Mouse (Mus musculus): ENCODE measurements around the gene Lrrc66.

DNA sequence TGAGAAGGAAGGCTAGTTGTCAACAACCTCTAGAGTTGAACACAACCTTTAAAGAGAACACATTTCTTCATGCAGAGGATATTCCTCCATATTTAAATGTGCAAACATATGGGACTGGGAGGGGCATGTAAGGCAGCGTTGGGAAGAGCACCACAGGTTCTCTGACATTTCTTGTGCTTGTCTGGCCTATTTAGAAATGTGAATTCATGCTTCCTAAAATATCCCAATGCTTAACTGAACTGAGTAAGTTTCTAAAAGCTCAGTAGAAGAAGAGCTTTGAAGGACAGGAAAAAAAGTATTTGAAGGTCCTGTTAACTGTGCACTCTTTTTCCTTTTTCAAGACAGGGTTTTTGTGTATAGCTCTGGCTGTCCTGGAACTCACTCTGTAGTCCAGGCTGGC lies 13.4 kb downstream of the Lrrc66 start:
- no peak for TF ChIP-seq CTCF (IDR thresholded peaks at IDR 0.05; ENCODE audit: low read depth, low read length)
- no peak for TF ChIP-seq POLR2A (IDR thresholded peaks at IDR 0.05; ENCODE audit: extremely low read depth, insufficient read depth, low read length)
